Mouse (Mus musculus): Measurements from ENCODE around the gene Gm1113. TPM values are rescaled to one million over a fixed set of nuclear protein-coding genes. Genes with fewer than 3 reads are reported as not detected.

The Gm1113 gene
- polyA plus RNA-seq, 1 experiment from 2014 or later = not detected

- H3K4me3 ChIP-seq = no peak overlapping the region
- H3K9ac ChIP-seq = no peak overlapping the region
- no peaks in the 10 kb centered on the region for H3K27me3 ChIP-seq
- H3K4me2 ChIP-seq = peak overlapping the region; percentile 36; the same call in 1 of the 2 replicates
- no peaks in the 10 kb centered on the region for H3K36me3 ChIP-seq
- WGBS = 29% methylated on average over 5 of the region's 5 CpGs
- H3K4me1 ChIP-seq = peaks cover 30% of the 10 kb centered on the region
- peak overlapping the region; percentile 88 for H3K27ac ChIP-seq
- ATAC-seq (ENCODE audit: insufficient number of reproducible peaks, insufficient read depth, low FRiP score, low TSS enrichment, low read depth) = peak; percentile 75
- H3K9me3 ChIP-seq = no peaks in the 10 kb centered on the region
Observed at GRCm38 (mm10) chr9:35523541-35523940, 5.5 kb upstream of the Gm1113 start.

GRCm38 (mm10) chr9:35522821-35523515, 4.9 kb upstream of the Gm1113 start:
- Histone ChIP-seq H3K27ac (peak overlapping the region; percentile 88), H3K4me2 (peak overlapping the region; percentile 36; the same call in 1 of the 2 replicates), H3K4me1 (peaks cover 28% of the 10 kb centered on the region), H3K36me3 (no peaks in the 10 kb centered on the region), H3K9me3 (no peaks in the 10 kb centered on the region), H3K27me3 (no peaks in the 10 kb centered on the region), H3K9ac (no peak overlapping the region), H3K4me3 (no peak overlapping the region)
- no peak for ATAC-seq (ENCODE audit: insufficient number of reproducible peaks, insufficient read depth, low FRiP score, low TSS enrichment, low read depth)
- 82% methylated on average over 1 of the region's 1 CpGs for WGBS

- no peak for ATAC-seq (ENCODE audit: insufficient number of reproducible peaks, insufficient read depth, low FRiP score, low TSS enrichment, low read depth)
- H3K27ac ChIP-seq = no peak overlapping the region
- WGBS = 47% methylated on average over 2 of the region's 2 CpGs
- no peaks in the 10 kb centered on the region for H3K9me3 ChIP-seq
- no peak overlapping the region for H3K4me2 ChIP-seq
- H3K4me1 ChIP-seq = peaks cover 26% of the 10 kb centered on the region
- no peaks in the 10 kb centered on the region for H3K27me3 ChIP-seq
- no peaks in the 10 kb centered on the region for H3K36me3 ChIP-seq
- H3K4me3 ChIP-seq = no peak overlapping the region
- no peak overlapping the region for H3K9ac ChIP-seq
Observed at GRCm38 (mm10) chr9:35522241-35522640, 4.2 kb upstream of the Gm1113 start.

- 79% methylated on average over 6 of the region's 6 CpGs for WGBS
- H3K4me1 ChIP-seq = peaks cover 26% of the 10 kb centered on the region
- ATAC-seq (ENCODE audit: insufficient number of reproducible peaks, insufficient read depth, low FRiP score, low TSS enrichment, low read depth) = no peak
- H3K9me3 ChIP-seq = no peaks in the 10 kb centered on the region
- no peaks in the 10 kb centered on the region for H3K36me3 ChIP-seq
- no peak overlapping the region for H3K4me2 ChIP-seq
- no peak overlapping the region for H3K27ac ChIP-seq
- H3K27me3 ChIP-seq = no peaks in the 10 kb centered on the region
- H3K9ac ChIP-seq = no peak overlapping the region
- H3K4me3 ChIP-seq = no peak overlapping the region
Observed at GRCm38 (mm10) chr9:35520631-35521348, 2.7 kb upstream of the Gm1113 start.

DNA sequence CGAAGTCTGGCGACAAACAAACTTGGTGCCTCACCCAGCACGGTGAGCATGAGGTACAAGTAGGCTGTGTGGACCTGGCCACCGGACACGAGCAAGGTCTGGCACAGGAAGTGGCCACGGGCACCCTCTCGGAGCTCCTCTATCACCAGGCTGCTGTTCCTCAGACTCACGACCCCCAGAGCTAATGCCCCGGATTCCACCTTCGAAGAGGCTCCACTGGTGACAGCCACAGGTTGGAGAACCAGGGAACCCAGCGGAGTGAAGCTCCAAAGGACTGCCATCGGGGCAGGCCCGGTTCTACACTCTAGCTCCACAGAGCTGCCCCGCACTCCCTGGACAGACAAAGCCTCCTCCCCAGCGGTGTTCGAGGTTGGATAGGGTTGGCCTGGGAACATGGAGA, 1.4 kb downstream of the Gm1113 start:
- H3K4me2 ChIP-seq = no peak overlapping the region
- WGBS = 94% methylated on average over 16 of the region's 16 CpGs
- H3K36me3 ChIP-seq = no peaks in the 10 kb centered on the region
- H3K4me3 ChIP-seq = no peak overlapping the region
- peaks cover 6% of the 10 kb centered on the region for H3K4me1 ChIP-seq
- no peaks in the 10 kb centered on the region for H3K9me3 ChIP-seq
- ATAC-seq (ENCODE audit: insufficient number of reproducible peaks, insufficient read depth, low FRiP score, low TSS enrichment, low read depth) = no peak
- H3K27ac ChIP-seq = no peak overlapping the region
- H3K27me3 ChIP-seq = peaks cover 2% of the 10 kb centered on the region; the same call in 1 of the 2 replicates
- H3K9ac ChIP-seq = no peak overlapping the region

GRCm38 (mm10) chr9:35516182-35516581, 1.9 kb downstream of the Gm1113 start:
- H3K27me3 ChIP-seq = peaks cover 2% of the 10 kb centered on the region; the same call in 1 of the 2 replicates
- peaks cover 2% of the 10 kb centered on the region; the same call in 1 of the 2 replicates for H3K4me1 ChIP-seq
- WGBS = 88% methylated on average over 5 of the region's 5 CpGs
- no peak for ATAC-seq (ENCODE audit: insufficient number of reproducible peaks, insufficient read depth, low FRiP score, low TSS enrichment, low read depth)
- H3K27ac ChIP-seq = no peak overlapping the region
- H3K4me3 ChIP-seq = no peak overlapping the region
- H3K9ac ChIP-seq = no peak overlapping the region
- H3K36me3 ChIP-seq = no peaks in the 10 kb centered on the region
- no peak overlapping the region for H3K4me2 ChIP-seq
- no peaks in the 10 kb centered on the region for H3K9me3 ChIP-seq

DNA sequence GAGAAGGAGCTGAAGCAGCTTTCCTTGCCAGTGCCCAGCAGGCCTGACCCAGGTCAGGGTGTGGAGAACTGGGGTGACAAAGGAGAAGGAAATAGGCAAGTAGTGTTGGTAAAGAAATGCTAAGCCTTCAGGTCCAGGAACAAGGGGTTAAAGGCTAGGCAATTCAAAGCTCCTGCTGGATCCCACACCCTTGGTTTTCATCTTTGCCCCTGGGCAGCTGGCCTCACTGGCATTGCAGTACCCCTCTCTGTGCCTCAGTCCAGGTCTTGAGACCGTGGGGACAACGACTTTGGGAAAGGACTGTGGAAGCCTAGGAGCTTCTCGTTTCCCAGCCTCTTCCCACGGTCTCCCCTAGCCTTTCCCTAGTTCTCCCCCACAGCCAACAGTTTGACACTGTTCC, 4.2 kb downstream of the Gm1113 start:
- no peak overlapping the region for H3K4me2 ChIP-seq
- WGBS = 89% methylated on average over 4 of the region's 4 CpGs
- no peaks in the 10 kb centered on the region for H3K4me1 ChIP-seq
- no peak for ATAC-seq (ENCODE audit: insufficient number of reproducible peaks, insufficient read depth, low FRiP score, low TSS enrichment, low read depth)
- H3K4me3 ChIP-seq = no peak overlapping the region
- no peak overlapping the region for H3K9ac ChIP-seq
- H3K27me3 ChIP-seq = peaks cover 2% of the 10 kb centered on the region; the same call in 1 of the 2 replicates
- no peaks in the 10 kb centered on the region for H3K36me3 ChIP-seq
- H3K9me3 ChIP-seq = no peaks in the 10 kb centered on the region
- no peak overlapping the region for H3K27ac ChIP-seq

- peak overlapping the region; percentile 77 for H3K27ac ChIP-seq
- 29% methylated on average over 8 of the region's 8 CpGs for WGBS
- H3K27me3 ChIP-seq = peaks cover 2% of the 10 kb centered on the region; the same call in 1 of the 2 replicates
Observed at GRCm38 (mm10) chr9:35508234-35508633, 9.8 kb downstream of the Gm1113 start.

DNA sequence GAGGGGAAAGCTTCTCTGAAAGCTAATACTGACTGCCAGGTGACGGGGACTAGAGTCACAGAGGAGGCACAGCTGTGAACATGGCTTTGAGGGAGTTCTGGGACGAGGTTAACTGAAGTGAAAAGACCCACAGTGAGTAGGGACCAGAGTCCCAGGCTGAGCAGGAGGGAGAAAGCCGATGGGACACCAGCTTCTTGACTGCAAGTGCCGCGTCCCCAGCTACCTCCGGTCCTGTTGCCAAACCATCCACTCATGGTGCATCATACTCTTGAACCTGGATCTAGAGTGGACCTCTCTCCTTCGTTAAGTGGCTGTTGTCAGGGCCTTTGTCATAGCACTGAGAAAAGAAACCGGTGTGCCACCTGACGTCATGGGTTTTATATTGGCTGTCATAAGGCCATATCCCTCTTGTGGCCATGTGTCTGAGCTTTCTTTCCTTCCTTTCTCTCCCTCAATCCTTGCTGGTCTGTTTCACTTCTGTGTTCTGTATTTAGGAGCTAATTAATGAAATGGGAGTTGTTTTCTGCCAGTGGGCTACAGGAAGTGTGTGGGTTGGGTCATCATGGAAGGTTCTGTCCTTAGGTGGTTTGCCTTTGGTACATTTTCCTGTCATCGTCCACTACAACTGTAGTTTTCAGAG, 15.6 kb downstream of the Gm1113 start:
- no peak overlapping the region for H3K4me3 ChIP-seq
- H3K9me3 ChIP-seq = no peaks in the 10 kb centered on the region
- 89% methylated on average over 10 of the region's 10 CpGs for WGBS
- no peak overlapping the region for H3K27ac ChIP-seq
- peaks cover 65% of the 10 kb centered on the region for H3K36me3 ChIP-seq
- H3K9ac ChIP-seq = no peak overlapping the region
- no peak for ATAC-seq (ENCODE audit: insufficient number of reproducible peaks, insufficient read depth, low FRiP score, low TSS enrichment, low read depth)
- H3K4me2 ChIP-seq = no peak overlapping the region
- peaks cover 4% of the 10 kb centered on the region for H3K4me1 ChIP-seq
- H3K27me3 ChIP-seq = no peaks in the 10 kb centered on the region

More at GRCm38 (mm10) chr9:35508234-35508633, 9.8 kb downstream of the Gm1113 start:
- H3K4me1 ChIP-seq = peaks cover 14% of the 10 kb centered on the region
- no peak overlapping the region for H3K4me3 ChIP-seq
- no peaks in the 10 kb centered on the region for H3K9me3 ChIP-seq
- peak; percentile 69; the same call in 1 of the 2 replicates for ATAC-seq (ENCODE audit: insufficient number of reproducible peaks, insufficient read depth, low FRiP score, low TSS enrichment, low read depth)
- peaks cover 27% of the 10 kb centered on the region for H3K36me3 ChIP-seq
- H3K4me2 ChIP-seq = no peak overlapping the region
- no peak overlapping the region for H3K9ac ChIP-seq

GRCm38 (mm10) chr9:35499946-35500345, 18.1 kb downstream of the Gm1113 start:
- 82% methylated on average over 6 of the region's 6 CpGs for WGBS
- peaks cover 11% of the 10 kb centered on the region for H3K4me1 ChIP-seq
- no peak overlapping the region for H3K4me2 ChIP-seq
- no peaks in the 10 kb centered on the region for H3K27me3 ChIP-seq
- H3K36me3 ChIP-seq = peaks cover 57% of the 10 kb centered on the region
- H3K9me3 ChIP-seq = no peaks in the 10 kb centered on the region
- no peak overlapping the region for H3K9ac ChIP-seq
- H3K4me3 ChIP-seq = no peak overlapping the region
- ATAC-seq (ENCODE audit: insufficient number of reproducible peaks, insufficient read depth, low FRiP score, low TSS enrichment, low read depth) = no peak
- no peak overlapping the region for H3K27ac ChIP-seq

GRCm38 (mm10) chr9:35495471-35495870, 22.6 kb downstream of the Gm1113 start:
- Histone ChIP-seq H3K9me3 (no peaks in the 10 kb centered on the region), H3K4me2 (no peak overlapping the region), H3K4me3 (no peak overlapping the region), H3K4me1 (peaks cover 27% of the 10 kb centered on the region), H3K27ac (peak overlapping the region; percentile 40; the same call in 1 of the 2 replicates), H3K36me3 (peaks cover 45% of the 10 kb centered on the region), H3K27me3 (no peaks in the 10 kb centered on the region), H3K9ac (no peak overlapping the region)
- 52% methylated on average over 3 of the region's 3 CpGs for WGBS
- ATAC-seq (ENCODE audit: insufficient number of reproducible peaks, insufficient read depth, low FRiP score, low TSS enrichment, low read depth) = no peak

Measured in embryonic facial prominence, embryonic 13.5 days (tissue).